In the genomic region with DNA sequence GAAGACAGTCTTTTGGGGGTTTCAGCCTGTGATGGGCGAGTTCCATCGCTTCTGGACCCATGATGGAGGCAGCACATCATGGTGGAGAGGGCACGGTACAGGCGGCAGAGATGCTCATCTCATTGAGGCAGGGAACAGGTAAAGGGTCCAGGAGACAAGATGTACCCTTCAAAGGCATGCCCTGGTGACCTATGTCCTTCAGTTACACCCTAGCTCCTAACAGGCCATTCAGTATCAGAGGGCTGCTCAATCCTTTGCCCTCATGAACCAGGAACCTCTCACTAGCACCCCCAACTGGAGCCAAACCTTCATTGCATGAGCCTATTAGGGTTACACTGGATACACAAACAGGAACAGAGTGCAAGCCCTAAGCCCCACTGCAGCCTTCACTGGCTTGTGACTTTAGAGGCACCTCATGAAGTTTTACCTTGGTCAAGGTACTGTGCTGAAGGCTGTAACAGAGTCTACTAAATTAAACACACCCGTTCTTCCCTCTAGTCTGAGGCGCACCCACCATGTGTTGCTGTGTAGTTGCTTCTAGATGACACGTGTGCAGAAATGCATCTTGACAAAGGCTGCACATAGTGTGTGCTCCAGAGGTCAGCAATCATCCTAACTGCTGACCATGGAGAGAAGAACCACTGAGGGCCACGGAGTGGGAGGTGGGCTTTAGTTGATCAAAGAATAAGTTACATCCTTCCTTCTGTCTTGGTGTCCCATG, we compare ENCODE assay signal across 8 mouse cellular contexts. TPM values are rescaled to one million over a fixed set of nuclear protein-coding genes. Genes with fewer than 3 reads are reported as not detected.
DNase-seq lines count a peak whose midpoint lies in the region; ATAC-seq lines count a peak whose summit lies in the region.

No protein-coding gene starts in this region.

- H3K9ac ChIP-seq in kidney, embryonic 14.5 days (ENCODE audit: low read depth, low read length) = no peak overlapping the region
- no peak overlapping the region for H3K9ac ChIP-seq in hindbrain, embryonic 15.5 days
- no peak overlapping the region for H3K9ac ChIP-seq in midbrain, embryonic 15.5 days

- DNase-seq in kidney, postnatal 14 days = no peak
- peak; percentile 71 for DNase-seq in R1 (ENCODE audit: low read depth, low spot score)
- no peak for DNase-seq in adrenal gland, adult 8-10 months
- DNase-seq in thymus, postnatal 14 days = no peak
- DNase-seq in adrenal gland, adult 18-20 months (ENCODE audit: low spot score in 2 of 2) = no peak

- peak; percentile 25; the same call in 1 of the 2 replicates for ATAC-seq in kidney, embryonic 14.5 days (ENCODE audit: low FRiP score, low TSS enrichment)
- ATAC-seq in hindbrain, embryonic 15.5 days (ENCODE audit: low FRiP score, low read depth) = peak; percentile 36
- ATAC-seq in midbrain, embryonic 15.5 days (replicated peaks) = peak; percentile 77

- H3K27ac ChIP-seq in kidney, embryonic 14.5 days (ENCODE audit: low read depth, low read length) = no peak overlapping the region
- no peak overlapping the region for H3K27ac ChIP-seq in hindbrain, embryonic 15.5 days (replicated peaks)
- H3K27ac ChIP-seq in midbrain, embryonic 15.5 days = no peak overlapping the region

- no peaks in the 10 kb centered on the region for H3K36me3 ChIP-seq in kidney, embryonic 14.5 days (ENCODE audit: control insufficient read depth, insufficient read depth, low read length)
- H3K36me3 ChIP-seq in hindbrain, embryonic 15.5 days = no peaks in the 10 kb centered on the region
- no peaks in the 10 kb centered on the region for H3K36me3 ChIP-seq in midbrain, embryonic 15.5 days (replicated peaks)

- no peaks in the 10 kb centered on the region for H3K4me1 ChIP-seq in kidney, embryonic 14.5 days (ENCODE audit: control insufficient read depth, insufficient read depth, low read length)
- 0 out of 2 replicates have a peak, but pooled peaks cover 3% of the 10 kb centered on the region for H3K4me1 ChIP-seq in hindbrain, embryonic 15.5 days (replicated peaks)
- 0 out of 2 replicates have a peak, but pooled peaks cover 3% of the 10 kb centered on the region for H3K4me1 ChIP-seq in midbrain, embryonic 15.5 days

- no peaks in the 10 kb centered on the region for H3K27me3 ChIP-seq in kidney, embryonic 14.5 days (ENCODE audit: control insufficient read depth, insufficient read depth, low read length)
- H3K27me3 ChIP-seq in hindbrain, embryonic 15.5 days = no peaks in the 10 kb centered on the region
- H3K27me3 ChIP-seq in midbrain, embryonic 15.5 days (replicated peaks) = no peaks in the 10 kb centered on the region

- WGBS in kidney, embryonic 14.5 days = 56% methylated on average over 8 of the region's 8 CpGs
- WGBS in hindbrain, embryonic 15.5 days = 63% methylated on average over 8 of the region's 8 CpGs
- 56% methylated on average over 8 of the region's 8 CpGs for WGBS in midbrain, embryonic 15.5 days

- no peak overlapping the region for H3K4me2 ChIP-seq in kidney, embryonic 14.5 days (replicated peaks; ENCODE audit: low read depth, low read length)
- peak overlapping the region; percentile 48 for H3K4me2 ChIP-seq in hindbrain, embryonic 15.5 days
- H3K4me2 ChIP-seq in midbrain, embryonic 15.5 days = peak overlapping the region; percentile 38

- H3K9me3 ChIP-seq in kidney, embryonic 14.5 days (ENCODE audit: control insufficient read depth, low read length) = no peaks in the 10 kb centered on the region
- H3K9me3 ChIP-seq in hindbrain, embryonic 15.5 days = no peaks in the 10 kb centered on the region
- H3K9me3 ChIP-seq in midbrain, embryonic 15.5 days = no peaks in the 10 kb centered on the region

- H3K4me3 ChIP-seq in kidney, embryonic 14.5 days (ENCODE audit: low read length) = no peak overlapping the region
- H3K4me3 ChIP-seq in hindbrain, embryonic 15.5 days = no peak overlapping the region
- H3K4me3 ChIP-seq in midbrain, embryonic 15.5 days = no peak overlapping the region

RNA-seq across cellular contexts. Expression of gene Rrm2, which starts 10.4 kb away (rescaled TPM):
- 206 and 236 TPM in 2 replicates for polyA plus RNA-seq in kidney, embryonic 14.5 days (2014; fragmentation: Nextera tagmentation; extraction: Ambion mirVana)
- 64.0 and 73.5 TPM in 2 replicates for polyA plus RNA-seq in hindbrain, embryonic 15.5 days (2015; fragmentation: Nextera tagmentation; extraction: Ambion mirVana)
- polyA plus RNA-seq in midbrain, embryonic 15.5 days (2015; fragmentation: Nextera tagmentation; extraction: Ambion mirVana) = 46.2 and 48.6 TPM in 2 replicates
- 10 to 100 TPM in 1 of 4 experiments, 1 to 10 TPM in 3; 4.9 to 10.4 (median 6.8) TPM for total RNA-seq in adrenal gland, adult 8-10 months (2022)
- 1 to 10 TPM; 4.6 to 5.1 TPM for total RNA-seq in adrenal gland, adult 18-20 months (2021)

RNA-seq across cellular contexts. Expression of gene Cys1, which starts 16.0 kb away (rescaled TPM):
- 10.7 and 11.8 TPM in 2 replicates for polyA plus RNA-seq in kidney, embryonic 14.5 days (2014; fragmentation: Nextera tagmentation; extraction: Ambion mirVana)
- polyA plus RNA-seq in hindbrain, embryonic 15.5 days (2015; fragmentation: Nextera tagmentation; extraction: Ambion mirVana) = 1.3 and 1.6 TPM in 2 replicates
- polyA plus RNA-seq in midbrain, embryonic 15.5 days (2015; fragmentation: Nextera tagmentation; extraction: Ambion mirVana) = 1.8 and 3.3 TPM in 2 replicates
- 1 to 10 TPM; 4.2 to 6.5 (median 6.4) TPM for total RNA-seq in adrenal gland, adult 8-10 months (2022)
- total RNA-seq in adrenal gland, adult 18-20 months (2021) = 1 to 10 TPM; 3.9 to 6.2 TPM

RNA-seq across cellular contexts. Expression of gene Klf11, which starts 46.6 kb away (rescaled TPM):
- polyA plus RNA-seq in kidney, embryonic 14.5 days (2014; fragmentation: Nextera tagmentation; extraction: Ambion mirVana) = 6.2 and 11.9 TPM in 2 replicates
- polyA plus RNA-seq in hindbrain, embryonic 15.5 days (2015; fragmentation: Nextera tagmentation; extraction: Ambion mirVana) = 14.3 TPM in 2 replicates
- 19.2 and 19.9 TPM in 2 replicates for polyA plus RNA-seq in midbrain, embryonic 15.5 days (2015; fragmentation: Nextera tagmentation; extraction: Ambion mirVana)
- total RNA-seq in adrenal gland, adult 8-10 months (2022) = 10 to 100 TPM; 10.9 to 15.3 (median 13.7) TPM
- total RNA-seq in adrenal gland, adult 18-20 months (2021) = 10 to 100 TPM; 10.7 to 15.5 TPM

Comparison
In these comparisons a context has a peak if more than half of its experiments do, and no peak if none do; other contexts are left out.
1. ATAC-seq: peak in every context shown above with its lines; median percentile 77 in midbrain, embryonic 15.5 days; 36 in hindbrain, embryonic 15.5 days; 25 in kidney, embryonic 14.5 days.